Mouse (Mus musculus) neural tube, embryonic 12.5 days (tissue): ENCODE results near the gene Nedd1. TPM values are rescaled to one million over a fixed set of nuclear protein-coding genes. Genes with fewer than 3 reads are reported as not detected.

Experiments used
- ATAC-seq: fragments of 200-750 bp; cut with Nextera tagmentation; 2 replicates; pipeline ENCODE4 v1.8.0; 2017; ENCODE audit warnings: low read depth, mild to moderate bottlenecking, moderate TSS enrichment, moderate library complexity; ENCODE audit not compliant: low FRiP score
- H3K27ac ChIP-seq: fragments of 300-500 bp; sonication (generic); 2 replicates; pipeline ENCODE4 v1.5.1; 2016
- H3K27me3 ChIP-seq: fragments of 300-500 bp; sonication (generic); replicated peaks from 2 replicates; pipeline ENCODE4 v1.6.1; 2016; ENCODE audit warnings: mild to moderate bottlenecking
- H3K36me3 ChIP-seq: fragments of 300-500 bp; sonication (generic); 2 replicates; pipeline ENCODE4 v1.6.1; 2016; ENCODE audit warnings: mild to moderate bottlenecking
- H3K4me1 ChIP-seq: fragments of 300-500 bp; sonication (generic); 2 replicates; pipeline ENCODE4 v1.6.1; 2016
- H3K4me2 ChIP-seq: fragments of 300-500 bp; sonication (generic); replicated peaks from 2 replicates; pipeline ENCODE4 v1.6.1; 2016; ENCODE audit warnings: mild to moderate bottlenecking
- H3K4me3 ChIP-seq: fragments of 300-500 bp; sonication (generic); 2 replicates; pipeline ENCODE4 v1.5.1; 2016
- H3K9ac ChIP-seq: fragments of 300-500 bp; sonication (generic); 2 replicates; pipeline ENCODE4 v1.6.1; 2016; ENCODE audit warnings: mild to moderate bottlenecking
- H3K9me3 ChIP-seq: fragments of 300-500 bp; sonication (generic); 2 replicates; pipeline ENCODE4 v1.6.1; 2016; ENCODE audit warnings: mild to moderate bottlenecking
- WGBS: fragments of 180-500 bp; shearing (Covaris S2); methylation state at CpG from one replicate; pipeline ENCODE4 v1.1.7; 2016; 5-methylcytosine and 5-hydroxymethylcytosine counted together
- polyA plus RNA-seq: library from polyadenylated mRNA; unstranded; fragments of >200 nt; fragmentation: Nextera tagmentation; extraction: Ambion mirVana; gene quantifications from 2 replicates; pipeline ENCODE4 v1.2.1, GENCODE M21; 2016

Gene Nedd1
- polyA plus RNA-seq, 1 experiment from 2014 or later = 44.8 TPM

GRCm38 (mm10) chr10:92649096-92649495, 73.1 kb downstream of the Nedd1 start:
- no peaks in the 10 kb centered on the region for H3K36me3 ChIP-seq
- H3K9ac ChIP-seq = no peak overlapping the region
- ATAC-seq = no peak
- no peaks in the 10 kb centered on the region for H3K9me3 ChIP-seq
- WGBS = 70% methylated on average over 8 of the region's 8 CpGs
- no peak overlapping the region for H3K27ac ChIP-seq
- H3K4me1 ChIP-seq = no peaks in the 10 kb centered on the region
- H3K27me3 ChIP-seq = no peaks in the 10 kb centered on the region
- no peak overlapping the region for H3K4me2 ChIP-seq
- no peak overlapping the region for H3K4me3 ChIP-seq

GRCm38 (mm10) chr10:92647691-92648090, 74.5 kb downstream of the Nedd1 start:
- Histone ChIP-seq H3K36me3 (no peaks in the 10 kb centered on the region), H3K9ac (no peak overlapping the region), H3K4me1 (no peaks in the 10 kb centered on the region), H3K27ac (no peak overlapping the region), H3K27me3 (no peaks in the 10 kb centered on the region), H3K4me2 (no peak overlapping the region), H3K4me3 (no peak overlapping the region), H3K9me3 (no peaks in the 10 kb centered on the region)
- no peak for ATAC-seq
- WGBS = 88% methylated on average over 2 of the region's 2 CpGs

DNA sequence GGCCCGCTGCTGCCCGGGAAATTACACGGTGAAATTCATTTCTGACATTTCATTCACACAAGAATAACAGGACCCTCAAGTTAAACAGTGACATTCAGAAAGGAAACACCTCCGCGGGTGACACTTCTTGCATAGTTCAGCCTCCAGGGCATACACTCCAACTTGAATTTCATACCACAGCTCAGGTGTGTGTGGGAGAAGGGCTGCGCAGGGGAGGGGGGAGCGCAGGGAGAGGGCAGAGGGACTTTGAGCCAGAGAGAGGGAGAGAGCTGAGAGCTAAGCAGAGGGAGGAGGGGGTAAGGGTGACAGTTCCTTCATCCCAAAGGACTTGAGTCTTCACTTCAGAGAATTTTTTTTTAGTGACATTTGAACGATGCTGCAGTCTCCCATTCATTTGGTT, 78.2 kb downstream of the Nedd1 start:
- no peak for ATAC-seq
- no peak overlapping the region for H3K9ac ChIP-seq

GRCm38 (mm10) chr10:92641032-92641431, 81.2 kb downstream of the Nedd1 start:
- ATAC-seq = no peak
- no peak overlapping the region for H3K27ac ChIP-seq
- H3K9ac ChIP-seq = no peak overlapping the region
- H3K4me2 ChIP-seq = no peak overlapping the region
- no peak overlapping the region for H3K4me3 ChIP-seq
- H3K27me3 ChIP-seq = no peaks in the 10 kb centered on the region
- H3K4me1 ChIP-seq = no peaks in the 10 kb centered on the region
- no peaks in the 10 kb centered on the region for H3K36me3 ChIP-seq
- H3K9me3 ChIP-seq = peaks cover 13% of the 10 kb centered on the region; the same call in 1 of the 2 replicates

More for the DNA sequence above, 78.2 kb downstream of the Nedd1 start:
- WGBS = 70% methylated on average over 8 of the region's 8 CpGs
- no peaks in the 10 kb centered on the region for H3K4me1 ChIP-seq
- no peaks in the 10 kb centered on the region for H3K27me3 ChIP-seq
- H3K36me3 ChIP-seq = no peaks in the 10 kb centered on the region
- H3K4me3 ChIP-seq = no peak overlapping the region
- H3K4me2 ChIP-seq = no peak overlapping the region
- H3K27ac ChIP-seq = no peak overlapping the region
- H3K9me3 ChIP-seq = no peaks in the 10 kb centered on the region
